ENCODE assay signal across 11 mouse cellular contexts in genomic region chr4:139610954-139611353, GRCm38 (mm10). TPM values are rescaled to one million over a fixed set of nuclear protein-coding genes. Genes with fewer than 3 reads are reported as not detected.
DNase-seq lines count a peak whose midpoint lies in the region; ATAC-seq and TF ChIP-seq lines count a peak whose summit lies in the region.
"Had no signal": no experiment of that assay in that cellular context is flagged by ENCODE, and none has a peak within 500 bp of the region (broad histone marks: within the 10 kb centered on the region; RNA-seq: fewer than 3 reads in every experiment).

No protein-coding gene starts in this region.

- ATAC-seq in hindbrain, embryonic 11.5 days (ENCODE audit: low FRiP score), result 0 out of 2 replicates have a peak, but pooled peaks have one; percentile 12
- ATAC-seq in hindbrain, embryonic 12.5 days (ENCODE audit: low FRiP score), result no peak

- no peaks in the 10 kb centered on the region; the same call in none of the 2 replicates for H3K36me3 ChIP-seq in hindbrain, embryonic 11.5 days (ENCODE audit: control insufficient read depth, insufficient read depth, low read length)
- peaks cover 43% of the 10 kb centered on the region for H3K36me3 ChIP-seq in hindbrain, embryonic 12.5 days
- H3K36me3 ChIP-seq in ES-Bruce4 (ENCODE audit: control insufficient read depth, insufficient read depth, low read length, poor library complexity, severe bottlenecking), result no peaks in the 10 kb centered on the region
- H3K36me3 ChIP-seq in embryonic facial prominence, embryonic 10.5 days (replicated peaks), result peaks cover 69% of the 10 kb centered on the region
- peaks cover 80% of the 10 kb centered on the region for H3K36me3 ChIP-seq in limb, embryonic 10.5 days

- TF ChIP-seq EP300 in ES-Bruce4 (IDR thresholded peaks at IDR 0.05; ENCODE audit: insufficient read depth, low read depth, low read length), result no peak

- no peak overlapping the region for H3K27ac ChIP-seq in hindbrain, embryonic 11.5 days (ENCODE audit: low read depth, low read length)
- H3K27ac ChIP-seq in hindbrain, embryonic 12.5 days, result no peak overlapping the region
- H3K27ac ChIP-seq in ES-Bruce4 (ENCODE audit: insufficient read depth, low read length), result no peak overlapping the region
- H3K27ac ChIP-seq in embryonic facial prominence, embryonic 10.5 days (replicated peaks), result 0 out of 2 replicates have a peak overlapping the region, but pooled peaks have one; percentile 41
- H3K27ac ChIP-seq in limb, embryonic 10.5 days, result peak overlapping the region; percentile 34; the same call in 1 of the 2 replicates

- WGBS in hindbrain, embryonic 11.5 days, result 54% methylated on average over 6 of the region's 6 CpGs
- 55% methylated on average over 6 of the region's 6 CpGs for WGBS in hindbrain, embryonic 12.5 days
- WGBS in embryonic facial prominence, embryonic 10.5 days, result 57% methylated on average over 6 of the region's 6 CpGs
- 65% methylated on average over 6 of the region's 6 CpGs for WGBS in limb, embryonic 10.5 days

- no peak overlapping the region for H3K9ac ChIP-seq in hindbrain, embryonic 11.5 days (ENCODE audit: low read depth, low read length)
- H3K9ac ChIP-seq in hindbrain, embryonic 12.5 days, result no peak overlapping the region; the same call in 1 of the 2 replicates
- 0 out of 2 replicates have a peak overlapping the region, but pooled peaks have one; percentile 11 for H3K9ac ChIP-seq in ES-Bruce4 (ENCODE audit: low read depth, poor library complexity, severe bottlenecking)

- TF ChIP-seq POLR2A in ES-Bruce4 (IDR thresholded peaks at IDR 0.05; ENCODE audit: insufficient read depth, low read length), result no peak

- no peak for DNase-seq in hindbrain, embryonic 11.5 days (ENCODE audit: low spot score)
- DNase-seq in embryonic facial prominence, embryonic 10.5 days (ENCODE audit: low spot score), result no peak
- no peak for DNase-seq in limb, embryonic 10.5 days (ENCODE audit: low spot score)
- no peak for DNase-seq in thymus, postnatal 25 days
- DNase-seq in thymus, adult 18-20 months, result no peak
- no peak for DNase-seq in Muller cell, postnatal 12 days (ENCODE audit: inconsistent ontology term)

- H3K27me3 ChIP-seq in hindbrain, embryonic 11.5 days (ENCODE audit: control insufficient read depth, insufficient read depth, low read length), result no peaks in the 10 kb centered on the region
- H3K27me3 ChIP-seq in hindbrain, embryonic 12.5 days, result no peaks in the 10 kb centered on the region
- H3K27me3 ChIP-seq in ES-Bruce4 (ENCODE audit: control insufficient read depth, insufficient read depth, low read length, poor library complexity, severe bottlenecking), result no peaks in the 10 kb centered on the region
- no peaks in the 10 kb centered on the region for H3K27me3 ChIP-seq in embryonic facial prominence, embryonic 10.5 days (replicated peaks; ENCODE audit: low read depth, poor library complexity, severe bottlenecking)
- H3K27me3 ChIP-seq in limb, embryonic 10.5 days (ENCODE audit: low read depth, poor library complexity, severe bottlenecking), result no peaks in the 10 kb centered on the region

- H3K9me3 ChIP-seq in hindbrain, embryonic 11.5 days (ENCODE audit: control insufficient read depth, low read length), result no peaks in the 10 kb centered on the region
- peaks cover 9% of the 10 kb centered on the region; the same call in 1 of the 2 replicates for H3K9me3 ChIP-seq in hindbrain, embryonic 12.5 days (replicated peaks)
- H3K9me3 ChIP-seq in ES-Bruce4 (replicated peaks; ENCODE audit: control insufficient read depth, insufficient read depth, low read length, poor library complexity, severe bottlenecking), result no peaks in the 10 kb centered on the region
- peaks cover 11% of the 10 kb centered on the region for H3K9me3 ChIP-seq in embryonic facial prominence, embryonic 10.5 days
- peaks cover 5% of the 10 kb centered on the region; the same call in 1 of the 2 replicates for H3K9me3 ChIP-seq in limb, embryonic 10.5 days (replicated peaks)

- H3K4me1 ChIP-seq in hindbrain, embryonic 11.5 days (replicated peaks; ENCODE audit: control insufficient read depth, insufficient read depth, low read length), result peaks cover under 1% of the 10 kb centered on the region; the same call in 1 of the 2 replicates
- H3K4me1 ChIP-seq in hindbrain, embryonic 12.5 days, result peaks cover 16% of the 10 kb centered on the region
- H3K4me1 ChIP-seq in ES-Bruce4 (ENCODE audit: control insufficient read depth, insufficient read depth, low read length), result peaks cover 3% of the 10 kb centered on the region
- H3K4me1 ChIP-seq in embryonic facial prominence, embryonic 10.5 days, result peaks cover 14% of the 10 kb centered on the region
- peaks cover 9% of the 10 kb centered on the region for H3K4me1 ChIP-seq in limb, embryonic 10.5 days

- no peak for TF ChIP-seq CTCF in ES-Bruce4 (IDR thresholded peaks at IDR 0.05; ENCODE audit: low read depth, low read length)

- H3K4me3 ChIP-seq in hindbrain, embryonic 11.5 days (ENCODE audit: low read depth, low read length), result no peak overlapping the region
- H3K4me3 ChIP-seq in hindbrain, embryonic 12.5 days, result no peak overlapping the region
- no peak overlapping the region for H3K4me3 ChIP-seq in ES-Bruce4 (ENCODE audit: low read depth, low read length)
- no peak overlapping the region; the same call in 1 of the 2 replicates for H3K4me3 ChIP-seq in embryonic facial prominence, embryonic 10.5 days
- no peak overlapping the region; the same call in 1 of the 2 replicates for H3K4me3 ChIP-seq in limb, embryonic 10.5 days

- no peak overlapping the region for H3K4me2 ChIP-seq in hindbrain, embryonic 11.5 days (replicated peaks; ENCODE audit: low read depth, low read length)
- H3K4me2 ChIP-seq in hindbrain, embryonic 12.5 days (replicated peaks), result no peak overlapping the region

RNA-seq across cellular contexts. Expression of gene Gm21969, which starts 8.0 kb away (rescaled TPM):
- polyA plus RNA-seq in hindbrain, embryonic 11.5 days (2014; fragmentation: Nextera tagmentation; extraction: Ambion mirVana), result not detected in 2 replicates
- polyA plus RNA-seq in hindbrain, embryonic 12.5 days (2016; fragmentation: Nextera tagmentation; extraction: Ambion mirVana), result not detected in 2 replicates
- polyA plus RNA-seq in ES-Bruce4 (2011; ENCODE audit: insufficient read depth, insufficient read length, low read depth, missing spikeins), result 0.21 TPM in 1 of 2 replicates, not detected in the other
- not detected in 2 replicates for polyA plus RNA-seq in embryonic facial prominence, embryonic 10.5 days (2016; fragmentation: Nextera tagmentation; extraction: Ambion mirVana)
- not detected in 2 replicates for polyA plus RNA-seq in limb, embryonic 10.5 days (2016; fragmentation: Nextera tagmentation; extraction: Ambion mirVana)
- polyA plus RNA-seq: cortical plate, adult 2 months; large intestine, adult 2 months; limb, embryonic 11.5 days had no signal

RNA-seq across cellular contexts. Expression of gene Aldh4a1, which starts 11.7 kb away (rescaled TPM):
- 7.8 and 8.8 TPM in 2 replicates for polyA plus RNA-seq in hindbrain, embryonic 11.5 days (2014; fragmentation: Nextera tagmentation; extraction: Ambion mirVana)
- polyA plus RNA-seq in hindbrain, embryonic 12.5 days (2016; fragmentation: Nextera tagmentation; extraction: Ambion mirVana), result 20.6 and 21.4 TPM in 2 replicates
- polyA plus RNA-seq in ES-Bruce4 (2011; ENCODE audit: insufficient read depth, insufficient read length, low read depth, missing spikeins), result 30.9 and 32.3 TPM in 2 replicates
- 24.4 and 25.1 TPM in 2 replicates for polyA plus RNA-seq in embryonic facial prominence, embryonic 10.5 days (2016; fragmentation: Nextera tagmentation; extraction: Ambion mirVana)
- 25.5 and 26.0 TPM in 2 replicates for polyA plus RNA-seq in limb, embryonic 10.5 days (2016; fragmentation: Nextera tagmentation; extraction: Ambion mirVana)

RNA-seq across cellular contexts. Expression of gene Tas1r2, which starts 42.4 kb away (rescaled TPM):
- not detected in 2 replicates for polyA plus RNA-seq in hindbrain, embryonic 11.5 days (2014; fragmentation: Nextera tagmentation; extraction: Ambion mirVana)
- not detected in 2 replicates for polyA plus RNA-seq in hindbrain, embryonic 12.5 days (2016; fragmentation: Nextera tagmentation; extraction: Ambion mirVana)
- not detected in 2 replicates for polyA plus RNA-seq in ES-Bruce4 (2011; ENCODE audit: insufficient read depth, insufficient read length, low read depth, missing spikeins)
- not detected in 2 replicates for polyA plus RNA-seq in embryonic facial prominence, embryonic 10.5 days (2016; fragmentation: Nextera tagmentation; extraction: Ambion mirVana)
- not detected in 2 replicates for polyA plus RNA-seq in limb, embryonic 10.5 days (2016; fragmentation: Nextera tagmentation; extraction: Ambion mirVana)
- polyA plus RNA-seq: cortical plate, adult 2 months; large intestine, adult 2 months; limb, embryonic 11.5 days had no signal

Comparison
In these comparisons a context has a peak if more than half of its experiments do, and no peak if none do; other contexts are left out.
1. H3K27ac ChIP-seq: peak in embryonic facial prominence, embryonic 10.5 days (single experiment) and limb, embryonic 10.5 days (single experiment); none in hindbrain, embryonic 11.5 days (single experiment), hindbrain, embryonic 12.5 days (single experiment) and ES-Bruce4 (single experiment).